Mouse (Mus musculus) layer of hippocampus, postnatal 25 days (tissue): ENCODE results near the gene Mfap3l. TPM values are rescaled to one million over a fixed set of nuclear protein-coding genes. Genes with fewer than 3 reads are reported as not detected.
"Not testable (repeated sequence)": the region's sequence is repeated elsewhere in the genome, so short reads cannot be mapped to it uniquely, and the experiment has no call there.

Experiments
- DNase-seq, 2 experiments: peaks; one replicate each; pipeline ENCODE4 v3.0.0; 2022; ENCODE audit warnings: mixed read lengths in 2 of 2, low spot score in 1 of 2; ENCODE audit errors: extremely low spot score in 1 of 2
- total RNA-seq, 2 experiments: library from RNA; stranded (reverse); gene quantifications; 2 replicates each; pipeline ENCODE4 v1.2.3; 2021

The Mfap3l gene
- total RNA-seq, 2 experiments from 2014 or later: 41.4 to 48.3 TPM

GRCm38 (mm10) chr8:60649081-60649480 lies 16.5 kb downstream of the Mfap3l start:
- no peak for DNase-seq

- DNase-seq: no peak
Measured at GRCm38 (mm10) chr8:60650119-60650518, 17.5 kb downstream of the Mfap3l start.

- no peak for DNase-seq
Measured at GRCm38 (mm10) chr8:60657425-60658113, 24.9 kb downstream of the Mfap3l start.

GRCm38 (mm10) chr8:60658114-60658500 lies 25.5 kb downstream of the Mfap3l start:
- no peak for DNase-seq

- not testable (repeated sequence) for DNase-seq
Measured at GRCm38 (mm10) chr8:60658686-60659085, 26.1 kb downstream of the Mfap3l start.

GRCm38 (mm10) chr8:60659721-60660120 lies 27.1 kb downstream of the Mfap3l start:
- no peak for DNase-seq

- no peak for DNase-seq
Measured at GRCm38 (mm10) chr8:60661191-60661590, 28.6 kb downstream of the Mfap3l start.

- DNase-seq: no peak
Measured at GRCm38 (mm10) chr8:60663552-60663951, 30.9 kb downstream of the Mfap3l start.

GRCm38 (mm10) chr8:60665821-60666220 lies 33.2 kb downstream of the Mfap3l start:
- no peak for DNase-seq

GRCm38 (mm10) chr8:60666852-60667251 lies 34.2 kb downstream of the Mfap3l start:
- no peak for DNase-seq

GRCm38 (mm10) chr8:60678590-60678989 lies 46.0 kb downstream of the Mfap3l start:
- no peak for DNase-seq

- no peak for DNase-seq
Measured at GRCm38 (mm10) chr8:60681811-60682210, 49.2 kb downstream of the Mfap3l start.

GRCm38 (mm10) chr8:60682340-60682739 lies 49.7 kb downstream of the Mfap3l start:
- DNase-seq: no peak

GRCm38 (mm10) chr8:60711516-60712086 lies 79.0 kb downstream of the Mfap3l start:
- DNase-seq: no peak

GRCm38 (mm10) chr8:60714724-60715123 lies 82.1 kb downstream of the Mfap3l start:
- DNase-seq: no peak

GRCm38 (mm10) chr8:60718692-60719091 lies 86.1 kb downstream of the Mfap3l start:
- DNase-seq: no peak

Other genes starting within 250 kb of the Mfap3l start
- gene Gm10283, start 129.6 kb upstream of the Mfap3l start, total RNA-seq: not detected
- gene Aadat, start 126.9 kb upstream of the Mfap3l start, total RNA-seq: under 1 TPM; 0.25 to 0.38 TPM